Mouse (Mus musculus) left cerebral cortex, adult 9 months (tissue): Measurements from ENCODE around the gene Hcfc1r1.
A peak's percentile ranks its signal among the peaks of the same experiment; 100 is the strongest.

Source experiments
- DNase-seq, 2 experiments: peaks; one replicate each; pipeline ENCODE4 v3.0.0; 2022; ENCODE audit warnings: low spot score in 2 of 2

Hcfc1r1 gene

DNA sequence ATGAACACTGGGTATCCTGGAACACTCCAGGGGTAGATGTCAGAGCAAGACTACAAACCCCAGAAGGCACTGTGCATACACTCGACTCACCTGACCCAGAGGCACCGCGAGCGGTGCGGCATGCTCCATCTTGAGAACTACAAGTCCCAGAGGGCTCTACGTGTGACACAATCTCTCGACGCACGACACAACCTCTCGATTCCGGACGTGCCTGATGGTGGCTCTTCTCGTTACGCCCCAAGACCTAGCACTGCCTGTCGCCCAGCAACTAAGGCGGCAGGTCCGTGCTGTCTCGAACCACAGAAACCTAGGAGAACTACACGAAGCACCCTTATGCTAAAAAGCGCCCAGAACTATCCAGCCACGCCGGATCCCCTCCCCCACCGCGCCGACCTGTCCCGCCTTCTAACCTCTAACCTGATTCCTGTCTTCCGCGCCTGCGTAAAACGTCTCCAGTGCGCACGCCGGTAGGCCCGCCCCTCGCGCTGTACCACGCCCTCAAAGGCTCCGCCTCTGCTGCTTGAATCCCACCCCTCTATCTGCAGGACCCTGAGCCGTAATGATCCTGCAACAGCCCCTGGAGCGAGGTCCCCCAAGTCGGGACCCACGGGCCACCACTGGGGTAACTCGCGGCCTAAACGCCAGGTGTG, at the start of gene Hcfc1r1, which contains the start of gene Thoc6:
Hcfc1r1 (plus strand) TSS at position 173 of the 650 bp plus-strand sequence.
Thoc6 (minus strand) TSS at position 459 of the 650 bp plus-strand sequence.
- peak; percentile 94 to 95 for DNase-seq

DNA sequence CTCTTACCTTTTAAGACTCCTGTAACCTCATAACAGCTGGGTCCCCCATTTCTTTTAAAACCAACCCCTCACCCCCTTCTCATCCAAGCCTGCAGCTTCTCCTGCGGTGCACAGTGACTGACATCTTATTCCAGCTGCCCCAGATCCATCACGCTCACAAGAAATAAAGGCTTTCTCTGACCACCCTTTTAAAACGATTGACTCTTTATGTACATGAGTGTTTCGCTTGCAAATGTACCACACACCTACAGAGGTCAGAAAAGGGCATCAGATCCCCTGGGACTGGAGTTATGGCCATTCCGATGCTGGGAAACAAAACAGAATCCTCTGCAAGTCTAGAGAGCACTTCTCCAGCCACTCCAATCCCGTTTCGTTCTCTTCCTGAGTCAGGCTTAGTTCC, 45.6 kb upstream of the Hcfc1r1 start:
- no peak for DNase-seq

DNA sequence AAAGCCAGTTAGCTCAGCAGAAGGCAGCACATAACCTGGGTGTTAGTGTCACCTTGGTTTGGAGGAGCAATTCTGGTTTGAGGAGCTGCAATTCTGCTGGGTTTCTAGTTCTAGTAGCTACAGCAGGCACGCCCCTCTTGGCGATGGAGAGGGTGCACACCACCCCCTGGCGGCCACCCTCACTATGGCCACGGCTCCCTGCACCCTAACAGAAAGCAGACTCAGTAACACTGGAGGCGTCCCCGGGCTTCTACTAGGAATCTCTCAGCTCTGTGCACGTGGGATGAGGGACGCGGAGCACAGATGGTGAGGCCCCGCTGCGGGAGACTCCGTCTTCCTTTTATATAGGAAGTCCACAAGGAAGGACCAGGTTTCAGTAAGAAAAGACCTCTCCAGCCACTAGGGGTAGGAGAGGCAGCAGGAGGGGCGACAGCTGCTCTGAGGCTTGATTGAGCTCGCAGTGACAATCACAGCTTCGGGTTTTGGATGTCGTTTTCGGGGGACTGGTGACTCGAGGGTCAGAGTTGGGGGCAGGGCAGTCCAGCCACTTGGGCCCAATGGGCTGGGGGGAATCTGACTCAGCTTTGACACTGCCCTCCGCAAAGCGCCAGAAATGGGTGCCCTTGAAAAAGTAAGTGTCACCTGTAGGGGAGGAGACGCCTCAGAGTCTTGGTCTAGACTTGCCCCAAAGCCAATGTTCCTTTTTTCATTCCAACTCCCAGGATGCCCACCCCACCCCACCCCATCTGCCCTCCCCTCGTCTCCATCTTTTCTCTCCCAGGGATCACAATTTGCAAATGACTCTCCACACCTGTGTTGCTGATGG, 43.0 kb upstream of the Hcfc1r1 start:
- peak; percentile 40 to 89 for DNase-seq

DNA sequence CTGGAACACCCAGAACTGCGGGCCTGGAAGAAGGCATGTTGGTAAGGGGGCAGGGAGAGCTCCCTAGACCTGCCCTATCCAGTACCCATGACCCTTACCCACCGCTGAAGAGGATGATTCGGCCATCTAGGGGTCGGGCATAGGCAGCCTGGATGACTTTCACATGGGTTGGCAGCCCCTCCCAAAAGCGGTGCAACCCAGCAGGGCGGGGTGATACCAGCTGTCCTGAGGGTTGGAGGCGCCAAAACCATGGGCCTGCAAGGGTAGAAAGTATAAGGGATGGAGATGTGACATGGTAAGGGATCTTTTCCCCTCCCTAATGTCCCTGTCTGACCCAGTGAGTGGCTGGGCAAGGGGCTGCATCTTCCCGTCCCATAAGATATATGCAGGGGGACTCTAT, 42.2 kb upstream of the Hcfc1r1 start:
- no peak for DNase-seq

DNA sequence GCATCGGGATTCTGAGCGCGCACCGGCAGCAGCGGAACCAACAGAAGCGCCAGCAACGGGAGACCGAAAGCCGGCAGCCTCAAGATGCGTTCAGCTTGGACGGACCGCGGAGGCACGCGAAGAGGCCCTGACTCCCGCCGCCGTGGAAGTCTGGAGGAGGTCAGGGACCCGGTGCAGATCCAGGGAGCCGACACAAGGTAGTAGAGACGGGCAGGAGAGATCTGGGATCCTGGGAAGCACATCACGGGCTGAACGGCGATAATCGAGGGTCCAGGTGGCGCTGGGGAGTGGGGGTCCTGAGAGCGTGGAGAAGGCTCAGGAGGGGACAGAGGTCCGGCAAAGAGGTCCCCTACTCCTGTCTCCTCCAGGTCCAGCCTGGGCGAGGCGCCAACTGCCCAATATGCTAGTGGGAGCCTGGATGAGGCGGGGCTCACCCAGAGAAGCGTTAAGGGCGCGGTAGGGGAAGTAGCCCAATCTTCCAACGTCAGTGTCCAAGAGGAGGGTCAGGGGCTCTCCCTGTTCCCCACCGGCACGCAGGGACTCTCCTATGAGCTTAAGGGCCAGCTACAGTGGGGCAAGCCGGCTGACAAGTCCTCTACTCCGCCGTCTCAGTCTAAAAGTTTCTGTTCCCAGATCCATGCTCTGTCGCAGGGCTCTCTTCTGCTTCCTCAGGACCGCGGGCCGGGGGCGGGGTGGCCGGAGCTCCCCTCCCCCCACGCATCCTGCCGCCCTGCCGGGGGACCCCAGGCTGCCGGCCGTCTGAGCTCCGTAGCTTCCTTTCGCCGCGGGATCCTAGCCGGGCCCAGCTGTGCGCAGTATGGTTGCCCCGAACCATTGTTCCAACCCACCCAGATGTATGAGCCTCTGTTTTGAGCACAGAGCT, 28.5 kb upstream of the Hcfc1r1 start, which contains the start of gene Mmp25:
Mmp25 (minus strand) TSS at position 665 of the 883 bp plus-strand sequence.
- no peak for DNase-seq

DNA sequence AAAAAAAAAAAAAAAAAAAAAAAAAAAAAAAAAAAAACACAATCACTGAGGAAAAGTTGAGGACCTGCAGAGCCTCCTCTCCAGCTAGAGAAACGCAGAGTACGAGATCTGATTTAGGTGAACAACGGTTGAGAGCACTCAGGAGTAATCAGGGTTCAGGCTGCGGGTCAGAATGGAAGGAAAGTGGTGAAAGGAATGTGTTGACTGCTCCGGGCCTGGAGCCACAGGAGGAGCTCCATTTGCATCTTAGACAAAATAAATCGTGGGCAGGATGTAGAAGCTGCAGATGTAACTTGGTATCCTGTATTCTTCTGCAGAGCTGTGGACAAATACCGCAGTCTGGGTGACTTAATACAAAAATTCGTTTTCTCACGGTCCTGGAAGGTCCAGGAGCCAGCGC, 27.5 kb upstream of the Hcfc1r1 start:
- DNase-seq, result no peak

DNA sequence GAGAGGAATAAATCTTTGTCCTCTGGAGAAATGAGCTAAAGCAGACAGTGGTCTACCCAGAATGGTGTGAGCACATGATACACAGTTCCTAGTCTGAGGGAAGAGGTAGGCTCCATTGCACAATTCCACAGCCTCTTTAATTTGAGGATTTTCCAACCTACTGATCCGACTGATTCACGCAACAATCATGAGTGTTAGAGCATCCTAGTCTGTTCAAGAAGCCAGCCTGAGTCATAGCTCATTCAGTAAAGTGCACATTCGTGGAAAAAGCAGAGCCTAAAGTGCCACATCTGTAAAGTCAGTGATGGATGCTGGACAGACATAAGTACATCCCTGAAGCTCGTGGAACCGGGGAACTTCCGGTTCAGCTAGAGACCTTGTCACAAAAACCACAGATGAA, 22.0 kb upstream of the Hcfc1r1 start:
- no peak for DNase-seq

DNA sequence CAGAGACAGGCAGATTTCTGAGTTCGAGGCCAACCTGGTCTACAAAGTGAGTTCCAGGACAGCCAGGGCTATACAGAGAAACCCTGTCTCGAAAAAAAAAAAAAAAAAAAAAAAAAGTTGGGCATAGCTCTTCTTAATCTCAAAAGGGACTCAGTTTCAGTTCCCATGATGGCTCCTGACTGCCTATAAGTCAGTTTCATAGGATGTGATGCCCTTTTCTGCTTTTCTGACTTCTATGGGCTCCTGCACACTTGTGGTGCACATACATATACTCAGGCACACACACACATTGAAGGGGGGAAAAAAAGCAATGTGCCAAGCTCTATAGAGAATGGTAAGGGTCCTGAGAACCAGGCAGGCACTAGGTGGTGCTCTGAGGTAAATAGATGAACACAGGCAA, 20.1 kb upstream of the Hcfc1r1 start:
- no peak for DNase-seq

DNA sequence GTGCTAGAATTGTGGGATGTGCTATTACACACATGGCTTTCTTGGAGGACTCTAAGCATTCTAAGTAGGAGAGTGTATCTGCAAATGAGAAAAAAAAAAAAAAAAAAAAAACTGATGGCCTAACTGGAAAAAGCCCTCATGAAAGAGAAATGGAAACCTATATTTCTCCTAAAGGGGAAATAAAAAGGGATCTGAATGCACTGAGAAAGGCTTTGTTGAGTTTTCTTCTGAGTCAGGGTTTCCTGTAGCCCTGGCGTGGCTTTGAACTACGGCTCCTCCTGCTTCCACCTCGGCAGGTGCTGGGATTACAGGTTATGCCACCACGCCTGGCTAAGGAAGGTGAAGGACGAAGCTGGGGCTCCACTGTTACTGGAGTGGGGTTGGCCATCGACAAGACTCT, 19.4 kb upstream of the Hcfc1r1 start:
- DNase-seq, result no peak

DNA sequence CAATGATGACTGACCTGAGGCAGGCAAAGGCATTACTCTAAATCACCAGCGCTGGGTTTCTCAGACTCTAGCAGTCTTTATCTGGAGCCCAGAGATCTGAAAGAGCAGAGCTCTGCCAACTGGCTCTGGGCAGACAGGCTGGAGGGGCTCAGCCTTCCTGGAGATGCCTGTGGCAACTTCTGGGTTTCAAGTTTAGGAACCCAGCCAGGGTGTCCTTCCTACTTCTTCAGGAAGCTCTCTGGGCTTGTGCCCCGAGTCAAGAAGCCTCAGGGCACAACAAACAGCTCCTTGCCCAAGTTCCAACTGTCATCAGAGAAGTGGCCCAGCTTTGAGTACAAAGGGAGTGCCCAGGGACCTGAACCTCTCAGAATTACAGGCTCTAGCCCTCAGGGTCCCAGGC, 19.0 kb upstream of the Hcfc1r1 start:
- no peak for DNase-seq

DNA sequence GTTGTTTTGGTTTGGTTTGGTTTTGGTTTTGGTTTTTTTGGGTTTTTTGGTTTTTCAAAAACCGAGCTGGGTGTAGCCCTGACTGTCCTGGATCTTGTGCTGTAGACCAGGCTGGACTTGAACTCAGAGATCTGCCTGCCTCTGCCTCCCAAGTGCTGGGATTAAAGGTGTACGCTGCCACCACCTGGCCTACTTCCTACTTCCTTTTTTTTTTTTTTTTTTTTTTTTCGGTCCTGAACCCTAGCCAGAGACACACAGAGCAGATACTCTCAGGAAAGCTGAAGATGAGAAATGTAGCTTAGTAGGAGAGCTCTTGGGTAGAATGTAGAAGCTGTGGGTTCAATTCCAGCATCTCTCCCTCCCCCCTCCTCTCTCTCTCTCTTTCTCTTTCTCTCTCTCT, 14.9 kb upstream of the Hcfc1r1 start:
- DNase-seq, result no peak

DNA sequence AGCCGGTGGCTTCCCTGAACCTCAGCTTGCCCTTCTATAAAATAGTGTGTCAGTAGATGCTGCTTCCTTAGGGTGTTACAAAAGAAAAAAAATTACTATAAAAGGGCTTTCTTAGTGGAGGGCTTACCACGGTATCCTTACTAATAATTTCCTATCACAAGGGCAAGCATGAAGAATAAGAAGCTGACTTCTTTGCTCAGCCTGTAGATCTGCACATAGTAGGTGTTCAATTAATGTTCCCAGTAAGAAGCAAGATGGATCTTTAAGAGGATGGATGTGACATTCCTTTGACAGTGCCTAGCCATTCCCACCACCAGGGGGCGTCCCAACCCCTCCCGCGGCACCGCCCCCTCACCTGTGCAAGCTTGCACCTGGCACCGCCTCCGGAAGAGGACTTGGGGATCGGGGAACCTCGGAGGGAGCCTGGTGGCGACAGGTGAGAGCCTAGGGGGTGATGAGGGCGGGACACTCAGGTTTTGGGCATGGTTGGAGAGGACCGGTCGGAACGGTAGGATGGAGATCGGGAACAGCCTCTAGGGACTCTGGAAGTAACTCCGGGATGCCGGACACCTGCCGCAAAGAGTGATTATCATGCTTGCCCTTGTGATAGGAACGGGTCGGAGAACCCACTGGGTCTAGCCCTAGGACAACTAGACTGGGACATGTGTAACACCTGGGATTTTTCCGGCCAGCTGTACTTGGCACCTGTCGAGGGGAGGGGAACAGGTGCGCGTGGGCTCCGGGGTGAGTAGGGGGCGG, 13.1 kb upstream of the Hcfc1r1 start, which contains the start of gene Bicdl2:
Bicdl2 (plus strand) TSS at position 390 of the 759 bp plus-strand sequence.
- DNase-seq, result no peak

DNA sequence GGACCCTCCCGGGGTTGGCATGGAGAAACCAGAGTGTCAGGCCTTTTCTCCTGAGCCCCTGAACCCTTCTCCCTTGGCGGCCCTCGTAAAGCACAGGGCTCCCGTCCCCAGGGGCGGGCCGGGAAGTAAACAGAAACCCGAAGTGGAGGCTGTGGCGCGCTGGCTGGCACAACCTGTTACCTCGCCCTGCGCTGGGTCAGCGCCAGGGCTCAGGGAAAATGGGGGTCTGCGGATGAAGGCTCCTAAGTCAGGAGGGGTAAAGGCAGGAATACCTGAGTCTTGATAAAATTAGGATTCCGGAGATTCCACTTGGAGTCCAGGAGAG, 12.6 kb upstream of the Hcfc1r1 start:
- no peak for DNase-seq

DNA sequence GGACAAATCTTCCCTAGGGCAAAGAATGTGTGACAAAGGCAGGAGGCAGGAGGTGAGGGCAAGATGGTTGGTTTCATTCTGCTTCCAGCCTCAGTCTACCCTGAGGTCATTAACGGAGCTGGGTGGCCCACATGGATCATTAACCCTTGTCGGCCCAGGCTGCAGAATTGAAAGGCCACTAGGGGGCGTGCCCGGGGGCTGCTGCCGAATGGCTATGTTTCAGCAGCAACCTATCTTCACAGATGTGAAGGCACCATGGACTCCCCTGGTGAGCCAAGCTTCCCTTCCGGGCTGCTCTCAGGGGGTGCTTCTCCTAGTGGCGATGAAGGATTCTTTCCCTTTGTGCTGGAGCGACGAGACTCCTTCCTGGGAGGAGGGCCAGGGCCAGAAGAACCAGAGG, 11.9 kb upstream of the Hcfc1r1 start:
- no peak for DNase-seq

DNA sequence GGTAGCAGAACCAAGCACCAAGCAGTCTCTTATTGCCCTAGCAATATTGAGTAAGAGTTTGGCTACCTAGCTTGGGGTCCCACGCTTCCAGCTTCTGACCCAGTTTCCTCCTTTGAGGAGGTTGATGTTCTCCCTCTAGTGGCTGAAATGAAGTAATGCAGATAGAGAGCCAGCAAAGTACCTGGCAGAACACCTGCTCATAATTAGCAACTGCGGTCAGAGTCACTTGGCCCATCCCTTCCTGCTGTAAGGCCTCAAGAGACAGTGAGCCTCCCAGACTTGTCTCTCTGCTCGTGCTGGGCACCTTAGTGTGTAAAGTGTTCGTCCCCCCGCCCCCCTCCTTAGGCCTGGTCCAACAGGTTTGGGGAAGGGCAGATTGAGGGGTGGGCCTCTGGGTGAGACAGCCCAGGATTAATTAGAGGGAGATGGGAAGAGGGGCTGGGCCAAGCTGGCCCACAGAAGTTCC, 8.8 kb upstream of the Hcfc1r1 start:
- DNase-seq, result no peak

DNA sequence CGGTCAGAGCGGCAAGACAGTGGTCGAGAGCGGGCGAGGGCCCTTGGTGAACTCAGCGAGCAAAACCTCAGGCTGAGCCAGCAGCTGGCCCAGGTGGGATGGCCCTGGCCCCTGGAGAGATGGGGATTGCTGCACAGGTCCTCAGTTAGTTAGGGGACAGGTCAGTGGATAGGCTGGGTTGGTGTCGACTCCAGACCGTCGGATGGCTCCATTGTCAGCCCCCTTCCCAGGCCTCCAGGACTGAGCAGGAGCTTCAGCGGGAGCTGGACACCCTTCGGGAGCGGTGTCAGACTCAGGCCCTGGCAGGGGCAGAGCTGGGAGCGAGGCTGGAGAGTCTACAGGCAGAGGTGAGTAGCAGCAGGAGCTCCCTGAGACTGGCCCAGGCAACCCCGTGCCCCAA, 7.9 kb upstream of the Hcfc1r1 start:
- no peak for DNase-seq

DNA sequence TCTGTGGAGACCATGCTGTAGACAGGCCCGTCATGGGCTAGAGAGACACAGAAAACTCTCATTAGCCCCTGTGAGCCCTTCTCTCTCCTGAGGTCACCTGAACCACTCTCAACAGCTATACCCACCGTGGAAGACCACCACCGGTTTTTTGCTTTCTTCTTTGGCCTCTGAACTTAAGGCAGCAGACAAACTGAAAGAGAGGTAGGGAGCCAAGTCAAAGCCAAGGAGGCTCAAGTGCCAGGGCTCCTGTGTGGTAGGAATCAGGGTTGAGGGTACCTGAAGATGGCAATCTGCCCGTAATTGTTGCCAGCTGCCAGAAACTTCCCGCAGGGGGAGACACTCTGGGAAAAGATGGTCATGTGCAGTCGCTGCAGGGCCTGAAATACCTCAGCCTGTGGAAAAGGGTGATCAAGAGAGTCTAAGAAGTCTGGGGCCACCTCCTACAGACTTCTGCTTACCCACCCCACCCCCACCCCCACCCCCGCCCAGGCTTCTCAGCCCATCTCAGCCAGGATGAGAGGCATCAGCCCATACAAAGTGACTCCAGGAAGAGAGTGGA, 2.8 kb upstream of the Hcfc1r1 start:
- DNase-seq, result no peak

DNA sequence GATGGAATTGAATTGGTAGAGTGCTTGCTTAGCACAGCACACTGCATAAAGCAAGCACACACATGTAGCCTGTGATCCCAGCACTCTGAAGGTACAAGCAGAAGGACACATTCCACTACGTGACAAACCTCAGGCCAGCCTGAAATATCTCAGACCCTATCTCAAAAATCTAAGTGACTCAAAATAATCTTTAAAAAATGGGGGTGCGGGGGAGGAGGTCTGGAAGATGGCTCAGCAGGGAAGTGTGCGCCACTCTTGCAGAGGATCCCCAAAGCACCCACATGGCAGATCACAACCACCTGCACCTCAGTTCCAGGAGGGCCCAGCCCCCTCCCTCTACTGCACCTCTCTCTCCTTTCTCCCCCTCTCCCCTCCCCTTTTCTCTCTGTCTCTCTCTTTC, 1.9 kb upstream of the Hcfc1r1 start:
- DNase-seq, result no peak

DNA sequence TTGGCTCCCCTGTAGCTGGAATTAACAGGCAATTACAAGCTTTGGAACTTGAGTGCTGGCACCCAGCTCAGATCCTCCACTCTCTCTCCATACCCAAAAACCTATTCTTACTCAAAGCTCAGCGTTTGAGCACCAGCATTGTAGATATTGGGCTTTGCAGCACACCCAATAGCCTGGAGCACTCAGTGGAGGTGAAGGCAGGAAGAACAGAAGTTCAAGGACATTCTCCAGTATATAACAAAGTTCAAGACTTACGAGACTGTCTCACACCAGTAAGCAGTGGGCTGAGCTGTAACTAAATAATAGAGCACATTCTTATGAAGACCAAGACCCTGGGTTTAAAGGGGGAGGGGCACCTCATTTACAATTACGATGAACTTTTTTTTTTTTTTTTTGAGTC, 635 bp upstream of the Hcfc1r1 start:
- no peak for DNase-seq

DNA sequence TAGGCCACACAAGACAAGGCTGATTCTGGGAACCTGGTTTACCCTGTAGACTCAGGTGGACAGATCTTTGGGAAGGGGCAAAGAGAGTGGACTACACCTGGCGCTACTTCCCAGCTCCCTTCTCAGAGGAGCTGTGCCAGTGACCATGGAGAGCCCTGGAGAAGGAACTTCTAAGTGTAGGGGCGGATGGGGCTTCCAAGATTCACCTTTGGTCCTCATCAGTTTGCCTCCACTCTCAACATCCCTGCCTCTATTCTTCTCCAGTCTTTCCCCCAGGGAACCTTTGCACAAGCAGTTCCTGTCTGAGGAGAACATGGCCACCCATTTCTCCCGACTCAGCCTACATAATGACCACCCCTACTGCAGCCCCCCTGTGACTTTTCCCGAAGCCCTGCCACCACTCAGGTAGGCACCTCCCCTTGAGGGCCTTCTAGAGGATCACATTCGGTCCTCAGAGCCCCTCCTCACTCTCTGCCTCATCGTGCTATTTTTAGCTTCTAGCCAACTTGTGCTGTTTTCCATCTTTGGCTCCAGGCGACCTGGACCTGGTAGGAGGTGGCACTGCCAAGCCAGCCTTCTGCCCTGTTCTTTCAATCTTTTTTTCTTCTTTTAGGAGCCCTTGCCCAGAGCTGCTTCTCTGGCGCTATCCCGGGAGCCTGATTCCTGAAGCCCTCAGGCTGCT, 1.0 kb downstream of the Hcfc1r1 start:
- DNase-seq, result no peak

DNA sequence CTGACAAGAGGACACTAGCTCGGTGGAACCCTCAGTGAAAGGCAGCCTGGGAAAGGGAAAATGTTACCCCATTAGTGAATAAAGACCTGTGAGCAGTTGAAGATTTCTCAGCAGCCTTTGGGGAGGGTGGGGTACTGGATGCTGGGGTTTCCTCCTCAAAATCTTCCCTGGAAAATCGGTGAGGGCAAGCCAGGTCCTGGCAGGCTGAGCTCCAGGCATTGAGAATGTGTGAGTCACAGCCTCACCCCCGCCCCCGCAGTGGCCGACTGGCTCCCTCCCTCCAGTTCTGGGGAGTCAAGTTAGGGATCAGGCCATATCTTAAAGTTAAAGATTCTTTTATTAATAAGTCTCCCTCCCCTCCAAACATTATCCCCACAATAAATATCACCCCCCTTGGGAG, 1.7 kb downstream of the Hcfc1r1 start:
- no peak for DNase-seq
